Mouse (Mus musculus) midbrain, embryonic 11.5 days (tissue): Measurements from ENCODE around the gene Nfkb1. TPM values are rescaled to one million over a fixed set of nuclear protein-coding genes. Genes with fewer than 3 reads are reported as not detected.

Experiments
- ATAC-seq: fragments of 200-750 bp; cut with Nextera tagmentation; 2 replicates; pipeline ENCODE4 v1.8.0; 2017; ENCODE audit warnings: moderate TSS enrichment, moderate library complexity; ENCODE audit not compliant: low FRiP score
- DNase-seq: peaks from one replicate; pipeline ENCODE4 v3.0.0; 2015; ENCODE audit warnings: low spot score; ENCODE audit errors: missing footprints
- H3K27ac ChIP-seq: fragments of 300-500 bp; sonication (generic); 2 replicates; pipeline ENCODE4 v1.5.1; 2014; ENCODE audit warnings: low read depth, low read length
- H3K27me3 ChIP-seq: fragments of 300-500 bp; sonication (generic); 2 replicates; pipeline ENCODE4 v1.6.1; 2014; ENCODE audit warnings: mild to moderate bottlenecking, low read length, moderate library complexity, mixed read lengths; ENCODE audit not compliant: control insufficient read depth, insufficient read depth
- H3K36me3 ChIP-seq: fragments of 300-500 bp; sonication (generic); 2 replicates; pipeline ENCODE4 v1.6.1; 2014; ENCODE audit warnings: mild to moderate bottlenecking, low read length, moderate library complexity, mixed read lengths; ENCODE audit not compliant: control insufficient read depth, insufficient read depth
- H3K4me1 ChIP-seq: fragments of 300-500 bp; sonication (generic); 2 replicates; pipeline ENCODE4 v1.6.1; 2014; ENCODE audit warnings: low read length; ENCODE audit not compliant: control insufficient read depth, insufficient read depth
- H3K4me2 ChIP-seq: fragments of 300-500 bp; sonication (generic); 2 replicates; pipeline ENCODE4 v1.6.1; 2014; ENCODE audit warnings: mild to moderate bottlenecking, moderate library complexity
- H3K4me3 ChIP-seq: fragments of 300-500 bp; sonication (generic); 2 replicates; pipeline ENCODE4 v1.5.1; 2014; ENCODE audit warnings: low read depth, low read length
- H3K9ac ChIP-seq: fragments of 300-500 bp; sonication (generic); 2 replicates; pipeline ENCODE4 v1.6.1; 2014; ENCODE audit warnings: low read length
- H3K9me3 ChIP-seq: fragments of 300-500 bp; sonication (generic); 2 replicates; pipeline ENCODE4 v1.6.1; 2016; ENCODE audit warnings: low read length; ENCODE audit not compliant: control insufficient read depth
- WGBS: fragments of 180-500 bp; shearing (Covaris S2); extraction: QIAGEN DNeasy Blood & Tissue Kit; methylation state at CpG from one replicate; pipeline ENCODE4 v1.1.7; 2014; 5-methylcytosine and 5-hydroxymethylcytosine counted together
- polyA plus RNA-seq: library from polyadenylated mRNA; unstranded; fragments of >200 nt; fragmentation: Nextera tagmentation; extraction: Ambion mirVana; gene quantifications from 2 replicates; pipeline ENCODE4 v1.2.1, GENCODE M21; 2014

Gene Nfkb1
- polyA plus RNA-seq, 1 experiment from 2014 or later: 10.8 TPM

DNA sequence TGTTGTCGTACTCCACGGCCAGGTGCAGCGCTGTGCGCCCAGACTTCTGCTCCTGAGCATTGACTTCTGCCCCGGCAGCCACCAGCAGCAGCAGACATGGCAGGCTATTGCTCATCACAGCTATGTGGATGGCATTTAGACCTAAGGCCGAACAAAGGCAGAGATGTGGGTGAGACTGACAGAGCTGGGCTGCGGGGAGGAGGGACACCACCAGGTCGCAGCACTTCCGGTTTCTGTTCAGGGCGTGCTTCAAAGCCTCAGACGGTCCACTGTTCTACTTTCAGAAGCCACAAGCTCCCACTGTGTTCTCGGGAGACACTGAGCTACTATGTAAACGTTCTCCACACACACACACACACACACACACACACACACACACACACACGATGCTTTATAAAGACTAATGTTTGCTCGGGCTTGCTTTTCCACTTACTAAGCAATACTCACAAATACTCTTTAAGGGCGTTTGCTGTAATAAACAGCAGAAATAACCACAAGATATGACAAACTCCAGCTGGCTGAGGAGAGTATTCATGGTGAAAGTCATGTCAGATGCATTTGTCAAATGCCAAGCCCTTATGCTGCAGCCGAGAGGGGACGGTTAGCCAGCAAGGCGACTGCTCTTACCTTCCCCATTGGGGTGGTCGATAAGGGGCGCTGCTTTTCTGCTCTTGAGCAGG, 97.0 kb downstream of the Nfkb1 start:
- WGBS: 81% methylated on average over 21 of the region's 21 CpGs
- no peak for DNase-seq
- Histone ChIP-seq H3K4me2 (no peak overlapping the region), H3K27me3 (no peaks in the 10 kb centered on the region), H3K9ac (no peak overlapping the region), H3K27ac (no peak overlapping the region), H3K9me3 (no peaks in the 10 kb centered on the region), H3K36me3 (no peaks in the 10 kb centered on the region), H3K4me1 (no peaks in the 10 kb centered on the region), H3K4me3 (no peak overlapping the region)
- no peak for ATAC-seq

DNA sequence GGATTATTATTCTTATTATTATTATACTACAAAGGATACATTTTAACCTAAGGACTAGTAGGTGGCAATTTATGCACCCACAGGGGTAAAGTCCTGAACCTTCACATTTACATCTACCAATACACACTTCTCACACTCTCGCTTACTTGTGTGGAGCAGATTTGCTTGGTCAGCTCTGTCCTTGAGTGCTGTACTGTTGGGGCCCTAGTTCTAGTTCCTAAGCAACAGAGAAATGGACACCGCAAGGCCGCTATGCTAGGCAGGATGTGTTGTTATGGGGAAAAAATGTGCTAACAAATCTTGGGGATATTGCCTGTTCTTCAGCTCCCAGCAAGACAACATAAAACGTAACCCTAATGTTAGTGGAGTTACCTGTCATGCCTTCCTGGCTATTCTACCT, 99.3 kb downstream of the Nfkb1 start:
- no peak overlapping the region for H3K9ac ChIP-seq
- no peak overlapping the region for H3K27ac ChIP-seq
- H3K36me3 ChIP-seq: 0 out of 2 replicates have a peak, but pooled peaks cover 4% of the 10 kb centered on the region
- no peaks in the 10 kb centered on the region for H3K27me3 ChIP-seq
- no peak for ATAC-seq
- no peak for DNase-seq
- H3K4me1 ChIP-seq: no peaks in the 10 kb centered on the region
- no peak overlapping the region for H3K4me3 ChIP-seq
- H3K4me2 ChIP-seq: no peak overlapping the region
- H3K9me3 ChIP-seq: no peaks in the 10 kb centered on the region
- WGBS: 87% methylated on average over 4 of the region's 4 CpGs

DNA sequence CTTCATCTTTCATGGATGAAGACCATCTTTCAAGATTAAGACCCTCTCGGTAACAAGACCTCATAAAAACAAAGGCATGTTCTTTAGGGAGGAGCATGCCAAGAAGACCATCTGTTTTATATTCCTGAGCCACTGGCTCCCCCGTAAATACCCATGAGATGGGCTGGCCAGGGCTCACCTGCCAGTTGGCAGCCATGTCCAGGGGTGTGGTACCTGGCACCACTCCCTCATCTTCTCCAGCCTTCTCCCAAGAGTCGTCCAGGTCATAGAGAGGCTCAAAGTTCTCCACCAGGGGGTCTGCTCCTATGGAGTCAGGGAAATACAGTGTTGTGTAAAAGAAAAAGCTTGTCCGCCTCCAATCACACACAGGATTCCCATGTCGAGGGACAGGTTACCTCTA, 100.0 kb downstream of the Nfkb1 start:
- no peaks in the 10 kb centered on the region for H3K4me1 ChIP-seq
- no peaks in the 10 kb centered on the region for H3K9me3 ChIP-seq
- WGBS: 77% methylated on average over 5 of the region's 5 CpGs
- no peaks in the 10 kb centered on the region for H3K27me3 ChIP-seq
- no peak overlapping the region for H3K27ac ChIP-seq
- no peak overlapping the region for H3K4me2 ChIP-seq
- ATAC-seq: no peak
- H3K9ac ChIP-seq: no peak overlapping the region
- DNase-seq: no peak
- H3K36me3 ChIP-seq: 0 out of 2 replicates have a peak, but pooled peaks cover 5% of the 10 kb centered on the region
- no peak overlapping the region for H3K4me3 ChIP-seq

GRCm38 (mm10) chr3:135590471-135590870, 100.9 kb downstream of the Nfkb1 start:
- DNase-seq: no peak
- Histone ChIP-seq H3K27me3 (no peaks in the 10 kb centered on the region), H3K27ac (no peak overlapping the region), H3K9me3 (no peaks in the 10 kb centered on the region), H3K4me3 (no peak overlapping the region), H3K4me1 (no peaks in the 10 kb centered on the region), H3K9ac (no peak overlapping the region), H3K4me2 (no peak overlapping the region), H3K36me3 (0 out of 2 replicates have a peak, but pooled peaks cover 5% of the 10 kb centered on the region)
- WGBS: 89% methylated on average over 4 of the region's 4 CpGs
- ATAC-seq: no peak

- Histone ChIP-seq H3K27me3 (no peaks in the 10 kb centered on the region), H3K9ac (no peak overlapping the region), H3K4me2 (no peak overlapping the region), H3K27ac (no peak overlapping the region), H3K9me3 (no peaks in the 10 kb centered on the region), H3K4me1 (peaks cover 3% of the 10 kb centered on the region; the same call in 1 of the 2 replicates), H3K4me3 (no peak overlapping the region), H3K36me3 (0 out of 2 replicates have a peak, but pooled peaks cover 5% of the 10 kb centered on the region)
- WGBS: 88% methylated on average over 4 of the region's 4 CpGs
- ATAC-seq (no peak), DNase-seq (no peak)
Observed at GRCm38 (mm10) chr3:135586471-135586880, 104.9 kb downstream of the Nfkb1 start.

DNA sequence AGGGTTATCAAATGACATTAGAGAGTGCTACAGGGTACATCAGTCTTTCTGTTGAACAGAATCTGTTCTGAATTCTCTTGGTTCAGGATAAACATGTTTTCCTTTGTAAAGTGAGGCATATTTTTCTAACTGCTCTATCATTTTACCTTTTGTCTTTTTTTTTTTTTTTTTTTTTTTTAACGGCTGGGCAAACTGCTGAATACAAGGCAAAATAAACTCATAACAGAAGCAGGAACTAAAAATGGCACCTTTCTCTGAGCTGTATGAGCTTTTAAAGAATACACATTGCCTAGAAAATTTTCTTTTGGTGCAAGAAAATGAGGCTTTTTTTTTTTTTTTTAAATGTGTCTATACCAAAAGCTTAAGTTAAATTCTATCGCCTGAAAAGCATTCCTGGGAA, 105.3 kb downstream of the Nfkb1 start:
- no peak overlapping the region for H3K27ac ChIP-seq
- no peak overlapping the region for H3K4me3 ChIP-seq
- 94% methylated on average over 2 of the region's 2 CpGs for WGBS
- ATAC-seq (no peak), DNase-seq (no peak)
- 0 out of 2 replicates have a peak, but pooled peaks cover 5% of the 10 kb centered on the region for H3K36me3 ChIP-seq
- H3K4me1 ChIP-seq: peaks cover 4% of the 10 kb centered on the region; the same call in 1 of the 2 replicates
- H3K9ac ChIP-seq: no peak overlapping the region
- H3K4me2 ChIP-seq: no peak overlapping the region
- H3K9me3 ChIP-seq: no peaks in the 10 kb centered on the region
- H3K27me3 ChIP-seq: no peaks in the 10 kb centered on the region

DNA sequence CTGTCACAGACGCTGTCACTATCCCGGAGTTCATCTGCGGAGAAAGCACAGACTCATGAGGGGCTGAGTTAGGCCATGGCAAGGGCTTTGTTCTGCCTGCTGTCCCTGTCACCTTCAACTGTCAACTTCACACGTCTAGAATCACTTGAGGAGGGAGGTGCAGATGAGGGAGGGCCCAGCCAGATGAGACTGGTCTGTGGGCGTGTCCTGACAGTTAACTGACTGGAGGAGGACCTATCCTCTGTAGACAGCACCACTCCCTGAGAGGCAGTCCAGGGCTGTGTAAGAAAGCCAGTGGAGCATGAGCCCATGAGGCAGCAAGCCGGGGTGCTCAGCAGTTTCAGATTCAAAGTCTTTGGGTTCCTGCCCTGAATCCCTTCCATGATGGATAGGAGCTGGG, 105.9 kb downstream of the Nfkb1 start:
- no peak overlapping the region for H3K4me3 ChIP-seq
- peaks cover 4% of the 10 kb centered on the region; the same call in 1 of the 2 replicates for H3K4me1 ChIP-seq
- H3K4me2 ChIP-seq: no peak overlapping the region
- 0 out of 2 replicates have a peak, but pooled peaks cover 5% of the 10 kb centered on the region for H3K36me3 ChIP-seq
- DNase-seq: no peak
- ATAC-seq: peak; percentile 59
- H3K27me3 ChIP-seq: no peaks in the 10 kb centered on the region
- no peak overlapping the region for H3K27ac ChIP-seq
- H3K9ac ChIP-seq: no peak overlapping the region
- WGBS: 61% methylated on average over 6 of the region's 6 CpGs
- H3K9me3 ChIP-seq: no peaks in the 10 kb centered on the region

DNA sequence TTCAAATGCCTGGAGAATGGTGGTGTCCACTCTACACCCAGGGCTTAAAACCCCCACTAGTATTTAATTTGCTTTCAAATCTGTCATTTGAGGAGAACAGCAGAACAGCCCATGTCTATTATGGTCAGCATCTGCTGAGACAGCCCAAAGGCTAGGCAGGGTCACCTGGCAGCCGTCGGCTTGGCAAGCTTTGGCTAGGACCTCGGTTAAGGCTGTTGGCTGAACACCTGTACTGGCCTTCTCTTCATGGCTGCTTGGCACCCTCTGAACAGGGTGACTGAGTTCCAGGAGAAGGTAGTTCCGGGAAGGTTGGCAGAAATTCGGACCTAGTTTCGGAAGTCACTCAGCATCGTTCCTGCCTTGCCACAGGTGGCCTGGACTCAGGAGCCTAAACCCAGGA, 109.1 kb downstream of the Nfkb1 start:
- Histone ChIP-seq H3K4me2 (no peak overlapping the region), H3K36me3 (0 out of 2 replicates have a peak, but pooled peaks cover 3% of the 10 kb centered on the region), H3K9ac (no peak overlapping the region), H3K4me3 (no peak overlapping the region), H3K27ac (no peak overlapping the region), H3K9me3 (no peaks in the 10 kb centered on the region), H3K27me3 (no peaks in the 10 kb centered on the region), H3K4me1 (peaks cover 4% of the 10 kb centered on the region; the same call in 1 of the 2 replicates)
- no peak for ATAC-seq
- WGBS: 86% methylated on average over 7 of the region's 7 CpGs
- no peak for DNase-seq

DNA sequence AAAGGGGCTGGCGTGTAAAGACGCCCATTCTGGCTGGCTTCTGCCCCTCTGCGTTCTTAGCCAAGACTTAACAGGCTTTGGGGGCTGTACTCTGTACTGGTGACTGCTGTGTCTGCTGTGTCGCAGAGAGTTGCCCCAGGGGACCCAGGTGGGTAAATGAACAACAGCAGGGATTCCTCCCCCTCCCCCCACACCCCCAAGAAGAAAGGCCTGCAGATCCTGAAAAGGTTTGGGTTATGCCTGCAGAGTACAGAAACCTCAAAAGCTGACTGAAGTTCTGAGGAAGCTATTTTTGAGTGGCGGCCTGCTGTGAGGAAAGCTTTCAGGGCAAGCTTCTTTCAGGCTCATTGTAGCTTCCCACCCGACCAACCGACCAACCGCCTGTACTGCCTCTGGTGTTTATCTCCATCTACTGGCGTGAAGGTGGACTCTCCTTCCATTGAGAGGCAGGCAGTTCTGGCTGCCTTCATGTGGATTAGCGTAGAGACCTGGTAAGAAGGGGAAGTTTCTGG, 109.7 kb downstream of the Nfkb1 start:
- H3K4me2 ChIP-seq: no peak overlapping the region
- no peaks in the 10 kb centered on the region for H3K36me3 ChIP-seq
- no peaks in the 10 kb centered on the region for H3K9me3 ChIP-seq
- no peak overlapping the region for H3K4me3 ChIP-seq
- DNase-seq: peak; percentile 87
- no peak overlapping the region for H3K9ac ChIP-seq
- no peak overlapping the region for H3K27ac ChIP-seq
- ATAC-seq: peak; percentile 75
- WGBS: 12% methylated on average over 10 of the region's 10 CpGs
- peaks cover 4% of the 10 kb centered on the region; the same call in 1 of the 2 replicates for H3K4me1 ChIP-seq
- no peaks in the 10 kb centered on the region for H3K27me3 ChIP-seq
